Mouse (Mus musculus) E14TG2a.4 (cell line): ENCODE measurements around the gene Cript.

Experiments
- CTCF ChIP-seq: conservative IDR thresholded peaks from 2 replicates; pipeline ENCODE4 v1.5.1; 2014; ENCODE audit warnings: low read length
- NANOG ChIP-seq: IDR thresholded peaks from 2 replicates; pipeline ENCODE4 v1.6.1; 2014; ENCODE audit warnings: borderline replicate concordance, low read length, mixed read lengths
- POU5F1 ChIP-seq: IDR thresholded peaks from 2 replicates; pipeline ENCODE4 v1.6.1; 2014; ENCODE audit warnings: low read length, borderline replicate concordance

DNA sequence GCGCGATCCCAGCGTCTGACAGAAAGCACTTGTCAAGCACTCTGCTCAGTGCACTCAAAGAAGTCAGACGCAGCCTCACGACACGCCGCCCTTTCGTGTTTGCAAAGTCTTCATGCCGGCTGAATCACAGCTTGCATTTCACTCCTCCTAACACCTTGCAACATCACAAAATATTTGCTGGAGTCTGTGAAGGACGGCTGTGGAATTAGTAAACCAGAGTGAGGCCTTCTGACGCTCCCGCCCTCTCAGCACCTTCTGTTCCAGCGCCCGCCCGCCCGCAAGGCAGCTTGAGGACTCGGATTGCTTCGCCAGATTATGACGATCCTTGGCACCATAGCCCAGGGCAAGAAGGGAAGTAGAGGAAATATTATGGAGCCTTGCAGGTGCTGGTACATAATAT lies 16.4 kb downstream of the Cript start:
- TF ChIP-seq CTCF, result no peak
- no peak for TF ChIP-seq NANOG
- no peak for TF ChIP-seq POU5F1
